Comparison of ENCODE assay signal across 8 mouse cellular contexts in genomic region chr5:36960501-36960900, GRCm38 (mm10). TPM values are rescaled to one million over a fixed set of nuclear protein-coding genes. Genes with fewer than 3 reads are reported as not detected.
DNase-seq lines count a peak whose midpoint lies in the region; ATAC-seq lines count a peak whose summit lies in the region.

No protein-coding gene starts in this region.

- no peaks in the 10 kb centered on the region for H3K27me3 ChIP-seq in embryonic facial prominence, embryonic 11.5 days (ENCODE audit: control insufficient read depth, insufficient read depth, low read length)
- H3K27me3 ChIP-seq in hindbrain, embryonic 14.5 days (ENCODE audit: control insufficient read depth, insufficient read depth, low read length), result no peaks in the 10 kb centered on the region
- H3K27me3 ChIP-seq in neural tube, embryonic 15.5 days (replicated peaks), result no peaks in the 10 kb centered on the region
- no peaks in the 10 kb centered on the region for H3K27me3 ChIP-seq in limb, embryonic 10.5 days (ENCODE audit: low read depth, poor library complexity, severe bottlenecking)

- H3K27ac ChIP-seq in embryonic facial prominence, embryonic 11.5 days (replicated peaks; ENCODE audit: low read depth, low read length), result no peak overlapping the region
- H3K27ac ChIP-seq in hindbrain, embryonic 14.5 days, result peak overlapping the region; percentile 51
- 0 out of 2 replicates have a peak overlapping the region, but pooled peaks have one; percentile 41 for H3K27ac ChIP-seq in neural tube, embryonic 15.5 days (replicated peaks)
- no peak overlapping the region for H3K27ac ChIP-seq in limb, embryonic 10.5 days

- WGBS in embryonic facial prominence, embryonic 11.5 days, result 52% methylated on average over 5 of the region's 5 CpGs
- 8% methylated on average over 5 of the region's 5 CpGs for WGBS in hindbrain, embryonic 14.5 days
- WGBS in neural tube, embryonic 15.5 days, result 16% methylated on average over 5 of the region's 5 CpGs
- 81% methylated on average over 5 of the region's 5 CpGs for WGBS in limb, embryonic 10.5 days

- H3K36me3 ChIP-seq in embryonic facial prominence, embryonic 11.5 days (replicated peaks; ENCODE audit: control insufficient read depth, insufficient read depth, low read depth, low read length), result no peaks in the 10 kb centered on the region
- no peaks in the 10 kb centered on the region for H3K36me3 ChIP-seq in hindbrain, embryonic 14.5 days (replicated peaks; ENCODE audit: control insufficient read depth, insufficient read depth)
- H3K36me3 ChIP-seq in neural tube, embryonic 15.5 days, result no peaks in the 10 kb centered on the region
- 0 out of 2 replicates have a peak, but pooled peaks cover 5% of the 10 kb centered on the region for H3K36me3 ChIP-seq in limb, embryonic 10.5 days

- intact Hi-C loops in left cerebral cortex, postnatal 4 days (cut with DNase I), result no loop called here

- no peaks in the 10 kb centered on the region for H3K4me1 ChIP-seq in embryonic facial prominence, embryonic 11.5 days (ENCODE audit: control insufficient read depth, insufficient read depth, low read length)
- peaks cover 10% of the 10 kb centered on the region for H3K4me1 ChIP-seq in hindbrain, embryonic 14.5 days (replicated peaks; ENCODE audit: control insufficient read depth, insufficient read depth, low read length)
- H3K4me1 ChIP-seq in neural tube, embryonic 15.5 days, result peaks cover 7% of the 10 kb centered on the region; the same call in 1 of the 2 replicates
- H3K4me1 ChIP-seq in limb, embryonic 10.5 days, result no peaks in the 10 kb centered on the region

- H3K4me2 ChIP-seq in embryonic facial prominence, embryonic 11.5 days (ENCODE audit: low read depth, low read length), result no peak overlapping the region
- H3K4me2 ChIP-seq in hindbrain, embryonic 14.5 days (replicated peaks), result no peak overlapping the region
- H3K4me2 ChIP-seq in neural tube, embryonic 15.5 days, result no peak overlapping the region

- no peak overlapping the region for H3K9ac ChIP-seq in embryonic facial prominence, embryonic 11.5 days (replicated peaks; ENCODE audit: low read length)
- H3K9ac ChIP-seq in hindbrain, embryonic 14.5 days, result peak overlapping the region; percentile 40; the same call in 1 of the 2 replicates
- no peak overlapping the region for H3K9ac ChIP-seq in neural tube, embryonic 15.5 days (replicated peaks)

- no peak for ATAC-seq in embryonic facial prominence, embryonic 11.5 days (replicated peaks; ENCODE audit: insufficient number of reproducible peaks, low FRiP score, low TSS enrichment, low read depth)
- ATAC-seq in hindbrain, embryonic 14.5 days (ENCODE audit: low FRiP score), result peak; percentile 31; the same call in 1 of the 2 replicates
- ATAC-seq in neural tube, embryonic 15.5 days (ENCODE audit: low FRiP score), result peak; percentile 44; the same call in 1 of the 2 replicates
- no peak for ATAC-seq in activated CD4-positive, CD25-positive, alpha-beta regulatory T cell, adult 4 months

- H3K9me3 ChIP-seq in embryonic facial prominence, embryonic 11.5 days (replicated peaks; ENCODE audit: control insufficient read depth, low read length), result no peaks in the 10 kb centered on the region
- H3K9me3 ChIP-seq in hindbrain, embryonic 14.5 days (ENCODE audit: control insufficient read depth, low read length), result no peaks in the 10 kb centered on the region
- H3K9me3 ChIP-seq in neural tube, embryonic 15.5 days (replicated peaks), result no peaks in the 10 kb centered on the region
- H3K9me3 ChIP-seq in limb, embryonic 10.5 days (replicated peaks), result no peaks in the 10 kb centered on the region

- peak; percentile 27 to 45 for DNase-seq in left cerebral cortex, adult 18-20 months (ENCODE audit: low spot score in 2 of 2)
- no peak for DNase-seq in left cerebral cortex, postnatal 4 days
- DNase-seq in embryonic facial prominence, embryonic 11.5 days (ENCODE audit: low spot score), result peak; percentile 56
- DNase-seq in hindbrain, embryonic 14.5 days (ENCODE audit: low spot score), result peak; percentile 69
- no peak for DNase-seq in layer of hippocampus, adult 9-10 months (ENCODE audit: low spot score)
- DNase-seq in limb, embryonic 10.5 days (ENCODE audit: low spot score), result no peak

- H3K4me3 ChIP-seq in embryonic facial prominence, embryonic 11.5 days (ENCODE audit: low read depth, low read length), result no peak overlapping the region
- H3K4me3 ChIP-seq in hindbrain, embryonic 14.5 days (replicated peaks; ENCODE audit: low read length), result no peak overlapping the region
- H3K4me3 ChIP-seq in neural tube, embryonic 15.5 days (replicated peaks), result no peak overlapping the region
- no peak overlapping the region for H3K4me3 ChIP-seq in limb, embryonic 10.5 days

RNA-seq across cellular contexts. Expression of gene Wfs1, which starts 28.5 kb away (rescaled TPM):
- total RNA-seq in left cerebral cortex, adult 18-20 months (2021), result 100 to 1,000 TPM; 136 to 137 TPM
- total RNA-seq in left cerebral cortex, postnatal 4 days (2021), result 10 to 100 TPM; 16.3 to 25.7 TPM
- 5.9 and 6.4 TPM in 2 replicates for polyA plus RNA-seq in embryonic facial prominence, embryonic 11.5 days (2014; fragmentation: Nextera tagmentation; extraction: Ambion mirVana)
- 6.8 and 8.4 TPM in 2 replicates for polyA plus RNA-seq in hindbrain, embryonic 14.5 days (2014; fragmentation: Nextera tagmentation; extraction: Ambion mirVana)
- 9.4 and 9.7 TPM in 2 replicates for polyA plus RNA-seq in neural tube, embryonic 15.5 days (2015; fragmentation: Nextera tagmentation; extraction: Ambion mirVana)
- polyA plus RNA-seq in limb, embryonic 10.5 days (2016; fragmentation: Nextera tagmentation; extraction: Ambion mirVana), result 6.1 and 6.7 TPM in 2 replicates
- under 1 TPM; 0.46 to 0.79 TPM for polyA plus RNA-seq in activated CD4-positive, CD25-positive, alpha-beta regulatory T cell, adult 4 months (2017; shearing (Covaris generic))

Comparison
In these comparisons a context has a peak if more than half of its experiments do, and no peak if none do; other contexts are left out.
1. DNase-seq: peak in left cerebral cortex, adult 18-20 months (2 of 2), embryonic facial prominence, embryonic 11.5 days (single experiment) and hindbrain, embryonic 14.5 days (single experiment); none in left cerebral cortex, postnatal 4 days (single experiment), layer of hippocampus, adult 9-10 months (single experiment) and limb, embryonic 10.5 days (single experiment).
2. ATAC-seq: peak in hindbrain, embryonic 14.5 days (single experiment) and neural tube, embryonic 15.5 days (single experiment); none in embryonic facial prominence, embryonic 11.5 days (single experiment) and activated CD4-positive, CD25-positive, alpha-beta regulatory T cell, adult 4 months (single experiment).
3. H3K27ac ChIP-seq: peak in hindbrain, embryonic 14.5 days (single experiment) and neural tube, embryonic 15.5 days (single experiment); none in embryonic facial prominence, embryonic 11.5 days (single experiment) and limb, embryonic 10.5 days (single experiment).